Mouse (Mus musculus) limb, embryonic 11.5 days (tissue): Measurements from ENCODE around the gene Cd59a. TPM values are rescaled to one million over a fixed set of nuclear protein-coding genes. Genes with fewer than 3 reads are reported as not detected.
A peak's percentile ranks its signal among the peaks of the same experiment; 100 is the strongest.
"Not testable (repeated sequence)": the region's sequence is repeated elsewhere in the genome, so short reads cannot be mapped to it uniquely, and the experiment has no call there.

Experiments used
- ATAC-seq: fragments of 200-750 bp; cut with Nextera tagmentation; 2 replicates; pipeline ENCODE4 v1.8.0; 2017; ENCODE audit warnings: low read depth; ENCODE audit not compliant: insufficient number of reproducible peaks, low FRiP score, low TSS enrichment
- DNase-seq: peaks from one replicate; pipeline ENCODE4 v3.0.0-alpha.2; 2015; ENCODE audit warnings: low spot score
- H3K27ac ChIP-seq: fragments of 300-500 bp; sonication (generic); replicated peaks from 2 replicates; pipeline ENCODE4 v1.5.1; 2014; ENCODE audit warnings: low read depth, mild to moderate bottlenecking, low read length
- H3K27me3 ChIP-seq: fragments of 300-500 bp; sonication (generic); 2 replicates; pipeline ENCODE4 v1.6.1; 2014; ENCODE audit warnings: mild to moderate bottlenecking, low read length, mixed read lengths; ENCODE audit not compliant: control insufficient read depth, insufficient read depth
- H3K36me3 ChIP-seq: fragments of 300-500 bp; sonication (generic); 2 replicates; pipeline ENCODE4 v1.6.1; 2014; ENCODE audit warnings: mild to moderate bottlenecking, low read length, moderate library complexity, mixed read lengths; ENCODE audit not compliant: control insufficient read depth, insufficient read depth
- H3K4me1 ChIP-seq: fragments of 300-500 bp; sonication (generic); 2 replicates; pipeline ENCODE4 v1.6.1; 2014; ENCODE audit warnings: low read length, mixed read lengths; ENCODE audit not compliant: control insufficient read depth, insufficient read depth
- H3K4me2 ChIP-seq: fragments of 300-500 bp; sonication (generic); 2 replicates; pipeline ENCODE4 v1.6.1; 2014; ENCODE audit warnings: low read depth, mild to moderate bottlenecking, moderate library complexity; ENCODE audit not compliant: severe bottlenecking
- H3K4me3 ChIP-seq: fragments of 300-500 bp; sonication (generic); 2 replicates; pipeline ENCODE4 v1.5.1; 2014; ENCODE audit warnings: low read depth, low read length
- H3K9ac ChIP-seq: fragments of 300-500 bp; sonication (generic); 2 replicates; pipeline ENCODE4 v1.6.1; 2014; ENCODE audit warnings: mild to moderate bottlenecking, low read length
- H3K9me3 ChIP-seq: fragments of 300-500 bp; sonication (generic); 2 replicates; pipeline ENCODE4 v1.6.1; 2016; ENCODE audit warnings: low read length; ENCODE audit not compliant: control insufficient read depth
- WGBS: fragments of 180-500 bp; shearing (Covaris S2); extraction: QIAGEN DNeasy Blood & Tissue Kit; methylation state at CpG from one replicate; pipeline ENCODE4 v1.1.7; 2014; 5-methylcytosine and 5-hydroxymethylcytosine counted together
- polyA plus RNA-seq: library from polyadenylated mRNA; unstranded; fragments of >200 nt; fragmentation: Nextera tagmentation; extraction: Ambion mirVana; gene quantifications from 2 replicates; pipeline ENCODE4 v1.2.1, GENCODE M21; 2014

Gene Cd59a
- polyA plus RNA-seq, 1 experiment from 2014 or later, result 19.2 TPM

GRCm38 (mm10) chr2:104111170-104111797 is 15.7 kb downstream of the Cd59a start:
- not testable (repeated sequence) for H3K36me3 ChIP-seq, H3K4me3 ChIP-seq, H3K27me3 ChIP-seq, H3K9ac ChIP-seq, H3K4me1 ChIP-seq, H3K4me2 ChIP-seq, H3K9me3 ChIP-seq, DNase-seq, H3K27ac ChIP-seq, ATAC-seq
- no CpG with 5 or more reads among the region's 1 CpGs for WGBS

GRCm38 (mm10) chr2:104113563-104113962 is 18.0 kb downstream of the Cd59a start:
- not testable (repeated sequence) for H3K4me2 ChIP-seq, H3K9ac ChIP-seq, H3K4me3 ChIP-seq, H3K27me3 ChIP-seq, DNase-seq, H3K9me3 ChIP-seq, H3K27ac ChIP-seq, H3K36me3 ChIP-seq, H3K4me1 ChIP-seq, ATAC-seq

- DNase-seq, result no peak
- WGBS, result 88% methylated on average over 3 of the region's 3 CpGs
- no peak overlapping the region for H3K4me3 ChIP-seq
- no peak overlapping the region for H3K27ac ChIP-seq
- no peak overlapping the region for H3K4me2 ChIP-seq
- no peak for ATAC-seq
- no peak overlapping the region for H3K9ac ChIP-seq
- no peaks in the 10 kb centered on the region for H3K4me1 ChIP-seq
- H3K36me3 ChIP-seq, result no peaks in the 10 kb centered on the region
- no peaks in the 10 kb centered on the region for H3K9me3 ChIP-seq
- no peaks in the 10 kb centered on the region for H3K27me3 ChIP-seq
Measured at GRCm38 (mm10) chr2:104114898-104115297, 19.3 kb downstream of the Cd59a start.

GRCm38 (mm10) chr2:104117173-104117572 is 21.6 kb downstream of the Cd59a start:
- not testable (repeated sequence) for DNase-seq, ATAC-seq, H3K36me3 ChIP-seq

GRCm38 (mm10) chr2:104119097-104119496 is 23.5 kb downstream of the Cd59a start:
- no peak overlapping the region for H3K27ac ChIP-seq
- no peak overlapping the region for H3K4me3 ChIP-seq
- H3K9me3 ChIP-seq, result no peaks in the 10 kb centered on the region
- H3K36me3 ChIP-seq, result no peaks in the 10 kb centered on the region
- no peaks in the 10 kb centered on the region for H3K4me1 ChIP-seq
- WGBS, result 69% methylated on average over 1 of the region's 1 CpGs
- ATAC-seq, result no peak
- no peak for DNase-seq
- no peak overlapping the region for H3K4me2 ChIP-seq
- H3K9ac ChIP-seq, result no peak overlapping the region
- H3K27me3 ChIP-seq, result 0 out of 2 replicates have a peak, but pooled peaks cover 3% of the 10 kb centered on the region

More at GRCm38 (mm10) chr2:104117173-104117572, 21.6 kb downstream of the Cd59a start:
- not testable (repeated sequence) for H3K9ac ChIP-seq, H3K4me2 ChIP-seq, H3K27ac ChIP-seq, H3K27me3 ChIP-seq, H3K4me3 ChIP-seq, H3K9me3 ChIP-seq, H3K4me1 ChIP-seq

GRCm38 (mm10) chr2:104120312-104120711 is 24.7 kb downstream of the Cd59a start:
- H3K9ac ChIP-seq, result no peak overlapping the region
- no peaks in the 10 kb centered on the region for H3K4me1 ChIP-seq
- ATAC-seq (no peak), DNase-seq (no peak)
- H3K36me3 ChIP-seq, result no peaks in the 10 kb centered on the region
- no peaks in the 10 kb centered on the region for H3K9me3 ChIP-seq
- no peak overlapping the region for H3K4me2 ChIP-seq
- H3K4me3 ChIP-seq, result no peak overlapping the region
- no peak overlapping the region for H3K27ac ChIP-seq
- 59% methylated on average over 6 of the region's 6 CpGs for WGBS
- H3K27me3 ChIP-seq, result 0 out of 2 replicates have a peak, but pooled peaks cover 3% of the 10 kb centered on the region

- ATAC-seq, result no peak; the same call in 1 of the 2 replicates
- DNase-seq, result no peak
- peak overlapping the region; percentile 72; the same call in 1 of the 2 replicates for H3K4me3 ChIP-seq
Measured at GRCm38 (mm10) chr2:104121681-104122504, 26.3 kb downstream of the Cd59a start.

GRCm38 (mm10) chr2:104122505-104123378 is 27.1 kb downstream of the Cd59a start, which contains the start of gene A930018P22Rik:
Gene A930018P22Rik (plus strand): TSS chr2:104122769.
- H3K4me3 ChIP-seq, result peak within 1 kb of the TSS; percentile 72
- DNase-seq (peak; percentile 92), ATAC-seq (peak; percentile 92)
- 0% methylated on average over 74 of the region's 74 CpGs for WGBS
- peak within 1 kb of the TSS; percentile 87 for H3K4me2 ChIP-seq
- H3K9ac ChIP-seq, result peak within 1 kb of the TSS; percentile 70
- no peaks in the 10 kb centered on the region for H3K4me1 ChIP-seq
- no peaks in the 10 kb centered on the region for H3K9me3 ChIP-seq
- H3K36me3 ChIP-seq, result no peaks in the 10 kb centered on the region
- no peak within 1 kb of the TSS for H3K27ac ChIP-seq
- 0 out of 2 replicates have a peak, but pooled peaks cover 3% of the 10 kb centered on the region for H3K27me3 ChIP-seq

More at GRCm38 (mm10) chr2:104121681-104122504, 26.3 kb downstream of the Cd59a start:
- no peaks in the 10 kb centered on the region for H3K36me3 ChIP-seq
- no peaks in the 10 kb centered on the region for H3K9me3 ChIP-seq
- 0 out of 2 replicates have a peak, but pooled peaks cover 3% of the 10 kb centered on the region for H3K27me3 ChIP-seq
- H3K9ac ChIP-seq, result no peak overlapping the region
- no peaks in the 10 kb centered on the region for H3K4me1 ChIP-seq
- H3K4me2 ChIP-seq, result peak overlapping the region; percentile 87
- WGBS, result 81% methylated on average over 8 of the region's 8 CpGs
- H3K27ac ChIP-seq, result no peak overlapping the region
